Mouse (Mus musculus): ENCODE data around the gene Inf2. TPM values are rescaled to one million over a fixed set of nuclear protein-coding genes. Genes with fewer than 3 reads are reported as not detected.

The Inf2 gene
- polyA plus RNA-seq, 1 experiment from 2014 or later = 1.4 TPM

DNA sequence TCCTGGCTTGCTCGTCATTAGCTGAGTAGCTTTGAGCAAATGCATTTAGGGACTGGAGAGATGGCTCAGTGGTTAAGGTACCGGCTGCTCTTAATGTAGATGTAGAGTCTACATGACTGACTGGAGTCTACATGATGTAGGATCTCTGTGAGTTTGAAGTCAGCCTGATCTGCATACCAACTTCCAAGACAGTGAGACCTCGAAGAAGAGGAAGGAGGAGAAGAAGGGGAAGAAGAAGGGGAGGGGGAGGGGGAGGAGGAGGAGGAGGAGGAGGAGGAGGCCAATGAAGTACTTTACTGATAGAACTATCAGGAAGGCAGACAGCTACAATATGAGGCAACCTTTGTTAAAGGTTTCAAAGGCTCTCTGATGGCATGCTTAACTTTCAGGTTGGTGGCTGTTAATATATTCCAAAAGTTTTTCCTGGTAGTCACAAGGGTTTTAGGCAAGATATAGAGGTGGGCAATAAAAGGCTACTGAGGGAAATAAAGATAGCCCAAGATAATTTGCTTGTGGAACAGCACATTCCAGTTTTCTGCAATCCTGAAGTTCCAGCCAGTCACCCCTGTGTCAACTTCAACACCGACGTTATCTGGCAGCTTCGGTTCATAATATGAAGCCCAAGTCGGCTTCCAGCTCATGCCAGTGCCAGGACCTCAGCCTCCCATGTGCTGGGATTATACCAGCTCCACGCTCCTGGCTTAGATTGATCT, 13.2 kb upstream of the Inf2 start:
- H3K36me3 ChIP-seq = no peaks in the 10 kb centered on the region
- H3K27me3 ChIP-seq = no peaks in the 10 kb centered on the region
- peaks cover 22% of the 10 kb centered on the region for H3K4me1 ChIP-seq (replicated peaks)
- no peak for ATAC-seq (ENCODE audit: low read depth)
- 85% methylated on average over 8 of the region's 8 CpGs for WGBS
- no peak overlapping the region for H3K4me3 ChIP-seq
- no peaks in the 10 kb centered on the region for H3K9me3 ChIP-seq
- no peak overlapping the region for H3K4me2 ChIP-seq
- H3K27ac ChIP-seq (replicated peaks) = no peak overlapping the region
- no peak overlapping the region for H3K9ac ChIP-seq

DNA sequence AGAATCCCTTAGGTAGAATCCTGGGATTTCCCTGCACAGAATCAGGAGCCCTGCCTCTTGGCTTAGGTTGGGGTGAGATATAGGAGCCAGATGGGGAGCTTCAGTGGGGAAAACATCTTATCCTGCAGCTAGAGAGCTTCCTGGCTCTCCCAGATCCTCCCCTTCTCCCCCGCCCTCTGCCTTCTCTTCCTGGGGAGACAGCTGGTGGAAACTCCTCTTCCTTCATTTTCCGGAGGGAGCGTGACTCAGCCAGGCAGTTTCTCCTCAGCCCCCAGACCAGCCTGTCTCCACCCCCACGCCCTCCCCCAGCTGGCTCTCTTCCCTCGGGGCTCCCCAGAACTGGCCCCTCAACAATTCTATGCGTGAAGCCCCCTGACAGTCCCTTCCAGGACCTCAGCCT, 12.2 kb upstream of the Inf2 start:
- ATAC-seq (ENCODE audit: low read depth) = no peak
- WGBS = 8% methylated on average over 6 of the region's 6 CpGs
- H3K36me3 ChIP-seq = no peaks in the 10 kb centered on the region
- H3K9me3 ChIP-seq = no peaks in the 10 kb centered on the region
- H3K4me3 ChIP-seq = no peak overlapping the region
- H3K9ac ChIP-seq = peak overlapping the region; percentile 45; the same call in 1 of the 2 replicates
- peaks cover 22% of the 10 kb centered on the region for H3K4me1 ChIP-seq (replicated peaks)
- H3K4me2 ChIP-seq = no peak overlapping the region
- H3K27me3 ChIP-seq = no peaks in the 10 kb centered on the region
- H3K27ac ChIP-seq (replicated peaks) = no peak overlapping the region; the same call in 1 of the 2 replicates

GRCm38 (mm10) chr12:112576749-112577148, 11.8 kb upstream of the Inf2 start:
- Histone ChIP-seq H3K27me3 (no peaks in the 10 kb centered on the region), H3K27ac (replicated peaks) (no peak overlapping the region; the same call in 1 of the 2 replicates), H3K4me3 (no peak overlapping the region), H3K9ac (peak overlapping the region; percentile 45; the same call in 1 of the 2 replicates), H3K4me1 (replicated peaks) (peaks cover 22% of the 10 kb centered on the region), H3K9me3 (no peaks in the 10 kb centered on the region), H3K36me3 (no peaks in the 10 kb centered on the region), H3K4me2 (no peak overlapping the region)
- 5% methylated on average over 3 of the region's 3 CpGs for WGBS
- ATAC-seq (ENCODE audit: low read depth) = no peak

DNA sequence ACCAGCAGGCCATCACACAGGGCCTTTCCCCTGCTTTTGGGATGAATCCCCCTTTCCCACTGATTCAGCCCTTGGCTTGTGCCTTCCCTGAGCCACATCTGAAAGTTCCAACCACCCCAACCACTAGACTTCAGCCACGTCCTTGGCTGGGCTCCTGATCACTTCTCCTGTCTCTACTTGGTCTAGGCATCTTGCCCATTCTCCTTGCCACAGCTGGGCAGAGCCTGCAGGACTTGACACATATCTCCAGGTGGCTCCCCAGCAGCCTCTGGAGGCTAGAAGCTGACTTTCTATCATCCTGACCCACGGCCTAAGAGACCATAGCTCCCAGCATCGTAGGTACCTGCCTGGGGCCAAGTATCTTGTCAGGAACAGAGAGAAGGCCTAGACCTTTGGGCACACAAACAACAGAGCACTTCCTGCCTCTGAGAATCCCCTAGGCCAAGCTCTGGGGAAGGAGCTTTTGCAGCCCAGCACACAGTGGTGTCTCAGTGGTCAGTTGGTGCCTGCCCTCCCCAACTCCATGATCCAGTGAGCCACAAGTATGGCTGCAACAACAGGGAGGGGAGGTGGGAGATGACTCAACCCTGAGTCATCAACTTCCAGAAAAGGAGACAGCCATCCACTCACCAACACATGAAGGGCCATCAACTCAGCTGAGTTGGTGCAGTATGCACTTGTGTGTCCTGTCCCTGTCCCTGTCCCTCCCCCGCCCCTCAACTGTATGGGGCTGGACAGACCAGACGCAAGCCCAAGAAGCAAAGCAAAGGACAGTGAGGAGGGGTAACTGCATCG, 10.1 kb upstream of the Inf2 start:
- H3K36me3 ChIP-seq = no peaks in the 10 kb centered on the region
- H3K9me3 ChIP-seq = no peaks in the 10 kb centered on the region
- 80% methylated on average over 6 of the region's 6 CpGs for WGBS
- H3K4me2 ChIP-seq = no peak overlapping the region
- H3K27me3 ChIP-seq = no peaks in the 10 kb centered on the region
- peaks cover 22% of the 10 kb centered on the region for H3K4me1 ChIP-seq (replicated peaks)
- H3K4me3 ChIP-seq = no peak overlapping the region
- no peak for ATAC-seq (ENCODE audit: low read depth)
- no peak overlapping the region for H3K9ac ChIP-seq
- H3K27ac ChIP-seq (replicated peaks) = no peak overlapping the region

- H3K4me3 ChIP-seq = no peak overlapping the region
- ATAC-seq (ENCODE audit: low read depth) = no peak
- no peak overlapping the region for H3K27ac ChIP-seq (replicated peaks)
- H3K27me3 ChIP-seq = no peaks in the 10 kb centered on the region
- no peak overlapping the region for H3K9ac ChIP-seq
- H3K9me3 ChIP-seq = no peaks in the 10 kb centered on the region
- H3K36me3 ChIP-seq = no peaks in the 10 kb centered on the region
- H3K4me1 ChIP-seq (replicated peaks) = peaks cover 22% of the 10 kb centered on the region
- 50% methylated on average over 5 of the region's 5 CpGs for WGBS
- no peak overlapping the region for H3K4me2 ChIP-seq
These were observed 9.2 kb upstream of the Inf2 start for GRCm38 (mm10) chr12:112579430-112579829.

DNA sequence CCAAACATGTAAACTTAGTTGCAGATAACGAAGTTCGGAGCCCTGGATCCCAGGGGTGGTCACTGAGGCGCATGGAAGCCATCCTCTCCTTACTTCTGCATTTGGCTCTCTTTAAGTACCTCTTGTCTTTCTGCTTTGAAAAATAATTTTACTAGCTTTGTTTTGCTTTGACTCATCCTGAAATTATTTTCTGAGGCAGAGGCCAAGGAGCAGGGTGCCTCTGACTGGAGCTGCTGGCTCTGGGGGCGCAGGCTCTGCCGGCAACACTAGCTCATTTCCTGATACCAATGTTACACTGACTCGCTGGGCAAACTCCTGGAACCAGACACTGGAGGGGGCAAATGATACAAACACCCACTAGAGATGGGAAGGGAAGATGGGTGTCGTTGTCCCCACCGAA, 8.7 kb upstream of the Inf2 start:
- H3K4me3 ChIP-seq = no peak overlapping the region
- WGBS = 83% methylated on average over 8 of the region's 8 CpGs
- no peak for ATAC-seq (ENCODE audit: low read depth)
- no peaks in the 10 kb centered on the region for H3K36me3 ChIP-seq
- H3K27me3 ChIP-seq = no peaks in the 10 kb centered on the region
- H3K4me1 ChIP-seq (replicated peaks) = peaks cover 22% of the 10 kb centered on the region
- H3K9ac ChIP-seq = no peak overlapping the region
- no peak overlapping the region for H3K4me2 ChIP-seq
- H3K27ac ChIP-seq (replicated peaks) = no peak overlapping the region
- no peaks in the 10 kb centered on the region for H3K9me3 ChIP-seq

DNA sequence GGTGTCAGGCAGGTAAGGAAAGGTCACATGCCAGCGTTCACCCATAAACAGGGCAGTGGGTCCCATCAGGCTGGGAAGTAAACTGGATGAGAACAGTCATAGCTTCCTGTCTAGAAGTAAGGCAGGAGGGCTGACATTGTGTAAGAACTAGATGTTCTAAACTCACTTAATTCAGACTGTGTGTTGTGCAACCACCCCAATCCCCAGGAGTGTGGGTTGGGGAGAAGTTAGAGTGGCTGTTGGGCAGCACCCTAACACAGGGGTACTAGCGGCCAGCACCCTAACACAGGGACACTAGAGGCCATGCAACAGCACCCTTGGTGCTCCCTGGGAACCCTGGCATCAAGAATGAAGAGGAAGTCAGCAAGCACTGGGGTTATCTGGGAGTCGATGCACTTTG, 7.5 kb upstream of the Inf2 start:
- Histone ChIP-seq H3K4me1 (replicated peaks) (peaks cover 22% of the 10 kb centered on the region), H3K9me3 (no peaks in the 10 kb centered on the region), H3K27ac (replicated peaks) (no peak overlapping the region), H3K27me3 (peaks cover 5% of the 10 kb centered on the region; the same call in 1 of the 2 replicates), H3K4me2 (no peak overlapping the region), H3K9ac (no peak overlapping the region), H3K4me3 (no peak overlapping the region), H3K36me3 (no peaks in the 10 kb centered on the region)
- 90% methylated on average over 3 of the region's 3 CpGs for WGBS
- ATAC-seq (ENCODE audit: low read depth) = no peak

DNA sequence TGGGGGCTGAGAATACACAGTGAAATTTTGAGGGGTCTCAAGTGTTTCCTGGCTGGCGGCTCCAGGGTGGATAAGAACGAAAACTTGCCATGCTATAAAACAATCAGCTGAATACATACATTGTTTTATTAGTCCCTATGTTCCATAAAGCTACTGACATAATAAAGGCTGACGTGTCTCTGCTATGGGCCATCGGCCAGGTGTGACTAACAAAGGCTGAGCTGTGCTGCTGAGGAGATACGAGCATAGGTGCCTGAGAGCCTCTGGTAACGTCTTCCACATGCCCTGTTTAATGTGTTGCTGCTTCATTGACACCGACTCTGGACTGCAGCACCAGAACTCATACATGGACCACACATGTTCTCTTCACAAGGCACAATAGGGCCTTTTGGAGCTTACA, 3.6 kb upstream of the Inf2 start:
- Histone ChIP-seq H3K4me3 (no peak overlapping the region), H3K4me1 (replicated peaks) (peaks cover 22% of the 10 kb centered on the region), H3K36me3 (no peaks in the 10 kb centered on the region), H3K9ac (no peak overlapping the region), H3K4me2 (no peak overlapping the region), H3K9me3 (no peaks in the 10 kb centered on the region), H3K27me3 (peaks cover 37% of the 10 kb centered on the region), H3K27ac (replicated peaks) (no peak overlapping the region)
- no peak for ATAC-seq (ENCODE audit: low read depth)
- WGBS = 58% methylated on average over 7 of the region's 7 CpGs

- H3K9me3 ChIP-seq = no peaks in the 10 kb centered on the region
- 74% methylated on average over 7 of the region's 7 CpGs for WGBS
- peaks cover 27% of the 10 kb centered on the region for H3K4me1 ChIP-seq (replicated peaks)
- no peak overlapping the region for H3K27ac ChIP-seq (replicated peaks)
- H3K27me3 ChIP-seq = peaks cover 42% of the 10 kb centered on the region
- H3K9ac ChIP-seq = no peak overlapping the region
- no peak overlapping the region for H3K4me3 ChIP-seq
- ATAC-seq (ENCODE audit: low read depth) = no peak
- no peaks in the 10 kb centered on the region for H3K36me3 ChIP-seq
- no peak overlapping the region for H3K4me2 ChIP-seq
These were observed 2.6 kb upstream of the Inf2 start for GRCm38 (mm10) chr12:112585924-112586538.

- no peaks in the 10 kb centered on the region for H3K9me3 ChIP-seq
- no peaks in the 10 kb centered on the region for H3K36me3 ChIP-seq
- H3K4me1 ChIP-seq (replicated peaks) = peaks cover 29% of the 10 kb centered on the region
- WGBS = 83% methylated on average over 14 of the region's 14 CpGs
- 0 out of 2 replicates have a peak overlapping the region, but pooled peaks have one; percentile 49 for H3K4me3 ChIP-seq
- peaks cover 42% of the 10 kb centered on the region for H3K27me3 ChIP-seq
- H3K4me2 ChIP-seq = peak overlapping the region; percentile 83; the same call in 1 of the 2 replicates
- H3K9ac ChIP-seq = no peak overlapping the region
- H3K27ac ChIP-seq (replicated peaks) = no peak overlapping the region
- no peak for ATAC-seq (ENCODE audit: low read depth)
These were observed 1.2 kb upstream of the Inf2 start for GRCm38 (mm10) chr12:112587125-112588124.

DNA sequence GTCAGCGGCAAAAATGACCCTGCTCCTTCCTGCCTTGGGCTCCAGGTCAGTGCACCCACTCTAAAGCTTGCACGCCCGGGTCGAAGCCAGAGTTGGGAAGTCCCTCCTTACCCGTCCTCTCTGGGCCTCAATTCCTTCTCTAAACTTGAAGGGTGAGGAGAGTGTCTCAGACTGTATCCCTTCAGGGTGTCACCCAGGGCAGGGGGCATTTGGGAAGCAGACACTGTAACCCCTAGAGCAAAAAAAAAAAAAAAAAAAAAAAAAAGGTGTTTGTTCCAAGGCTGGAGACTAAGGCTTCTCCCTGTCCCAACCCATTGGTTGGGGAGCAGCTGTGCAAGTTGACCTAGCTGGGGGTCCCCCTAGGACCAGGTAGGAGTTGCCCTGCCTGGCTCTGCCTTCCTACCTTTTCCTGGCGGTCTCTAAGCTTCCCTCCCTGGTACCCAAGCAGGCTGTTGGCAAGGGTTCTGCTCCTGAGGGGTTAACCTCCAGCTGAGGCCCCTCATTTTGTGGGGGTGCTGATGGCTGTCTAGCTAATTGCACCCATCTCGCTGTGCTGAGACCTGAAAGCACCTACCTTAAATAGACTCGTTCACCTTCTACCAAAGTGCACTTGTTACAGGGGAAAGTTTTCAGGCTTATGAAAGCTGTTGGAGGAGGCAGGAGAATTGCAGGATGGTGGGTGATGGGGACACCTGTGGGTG, 1.1 kb downstream of the Inf2 start:
- Histone ChIP-seq H3K9ac (peak overlapping the region; percentile 70), H3K4me1 (replicated peaks) (peaks cover 51% of the 10 kb centered on the region), H3K27me3 (peaks cover 42% of the 10 kb centered on the region), H3K27ac (replicated peaks) (no peak overlapping the region), H3K36me3 (no peaks in the 10 kb centered on the region), H3K9me3 (no peaks in the 10 kb centered on the region), H3K4me3 (peak overlapping the region; percentile 49), H3K4me2 (peak overlapping the region; percentile 83)
- ATAC-seq (ENCODE audit: low read depth) = no peak
- WGBS = 65% methylated on average over 8 of the region's 8 CpGs
